Mouse (Mus musculus) E14TG2a.4 (cell line): ENCODE data around the gene Mettl13.

Experiments used
- CTCF ChIP-seq: conservative IDR thresholded peaks from 2 replicates; pipeline ENCODE4 v1.5.1; 2014; ENCODE audit warnings: low read length
- NANOG ChIP-seq: IDR thresholded peaks from 2 replicates; pipeline ENCODE4 v1.6.1; 2014; ENCODE audit warnings: borderline replicate concordance, low read length, mixed read lengths
- POU5F1 ChIP-seq: IDR thresholded peaks from 2 replicates; pipeline ENCODE4 v1.6.1; 2014; ENCODE audit warnings: low read length, borderline replicate concordance

DNA sequence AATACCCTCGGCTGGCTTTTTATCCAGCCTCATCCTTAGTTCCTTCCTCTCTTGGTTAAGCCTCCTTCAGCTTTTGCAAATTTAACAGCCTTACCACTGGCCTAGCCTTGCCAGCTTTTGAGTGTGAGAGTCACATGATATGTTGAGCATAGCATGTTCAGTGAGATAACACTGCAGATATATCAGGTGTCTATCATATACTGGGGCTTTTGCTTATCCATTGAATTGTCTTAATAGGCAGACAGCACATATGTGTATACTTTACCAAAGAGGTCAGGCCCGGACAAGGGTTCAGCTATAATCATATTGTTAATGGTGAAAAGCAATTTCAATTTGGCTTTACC lies 38.4 kb downstream of the Mettl13 start:
- TF ChIP-seq CTCF (no peak), NANOG (no peak), POU5F1 (no peak)
